Mouse (Mus musculus) liver, postnatal 0 days (tissue): ENCODE measurements around the gene Tll2. TPM values are rescaled to one million over a fixed set of nuclear protein-coding genes. Genes with fewer than 3 reads are reported as not detected.

Experiments used
- ATAC-seq: fragments of 200-750 bp; cut with Nextera tagmentation; 2 replicates; pipeline ENCODE4 v1.8.0; 2017; ENCODE audit warnings: mild to moderate bottlenecking, moderate library complexity
- DNase-seq: peaks from one replicate; pipeline ENCODE4 v3.0.0-alpha.2; 2016
- H3K27ac ChIP-seq: fragments of 300-500 bp; sonication (generic); 2 replicates; pipeline ENCODE4 v1.5.1; 2014; ENCODE audit warnings: antibody characterized with exemption, moderate library complexity, mild to moderate bottlenecking, low read depth
- H3K27me3 ChIP-seq: fragments of 300-500 bp; sonication (generic); 2 replicates; pipeline ENCODE4 v1.6.1; 2014; ENCODE audit warnings: low read length, control low read depth, mixed read lengths; ENCODE audit not compliant: insufficient read depth
- H3K36me3 ChIP-seq: fragments of 300-500 bp; sonication (generic); replicated peaks from 2 replicates; pipeline ENCODE4 v1.6.1; 2014; ENCODE audit warnings: mild to moderate bottlenecking, control low read depth, low read length, moderate library complexity, mixed read lengths; ENCODE audit not compliant: insufficient read depth
- H3K4me1 ChIP-seq: fragments of 300-500 bp; sonication (generic); 2 replicates; pipeline ENCODE4 v1.6.1; 2014; ENCODE audit warnings: antibody characterized with exemption, mild to moderate bottlenecking, control low read depth; ENCODE audit not compliant: insufficient read depth
- H3K4me2 ChIP-seq: fragments of 300-500 bp; sonication (generic); 2 replicates; pipeline ENCODE4 v1.6.1; 2014; ENCODE audit warnings: low read depth, mild to moderate bottlenecking, low read length, moderate library complexity, mixed read lengths
- H3K4me3 ChIP-seq: fragments of 300-500 bp; sonication (generic); 2 replicates; pipeline ENCODE4 v1.5.1; 2014; ENCODE audit warnings: low read depth, low read length
- H3K9ac ChIP-seq: fragments of 300-500 bp; sonication (generic); replicated peaks from 2 replicates; pipeline ENCODE4 v1.6.1; 2014; ENCODE audit warnings: mild to moderate bottlenecking, moderate library complexity
- H3K9me3 ChIP-seq: fragments of 300-500 bp; sonication (generic); 2 replicates; pipeline ENCODE4 v1.6.1; 2016; ENCODE audit warnings: mild to moderate bottlenecking, control low read depth, low read length, mixed read lengths
- CTCF ChIP-seq: sonication (generic); IDR thresholded peaks from 2 replicates; pipeline ENCODE4 v1.5.1; 2016; ENCODE audit warnings: antibody characterized with exemption, low read depth
- EP300 ChIP-seq: IDR thresholded peaks from 2 replicates; pipeline ENCODE4 v1.6.1; 2016; ENCODE audit warnings: antibody characterized with exemption, low read depth, mild to moderate bottlenecking
- WGBS: fragments of 180-500 bp; shearing (Covaris S2); extraction: QIAGEN DNeasy Blood & Tissue Kit; methylation state at CpG from one replicate; pipeline ENCODE4 v1.1.7; 2014; ENCODE audit not compliant: insufficient replicate concordance; 5-methylcytosine and 5-hydroxymethylcytosine counted together
- polyA plus RNA-seq: library from polyadenylated mRNA; unstranded; fragments of >200 nt; fragmentation: Nextera tagmentation; extraction: Ambion mirVana; gene quantifications from 2 replicates; pipeline ENCODE4 v1.2.1, GENCODE M21; 2015

Tll2 gene
- polyA plus RNA-seq, 1 experiment from 2014 or later, result not detected

- 47% methylated on average over 8 of the region's 8 CpGs for WGBS
- H3K27me3 ChIP-seq, result no peaks in the 10 kb centered on the region
- TF ChIP-seq EP300, result no peak
- TF ChIP-seq CTCF, result peak; percentile 55
- no peak overlapping the region for H3K4me3 ChIP-seq
- no peaks in the 10 kb centered on the region for H3K36me3 ChIP-seq
- no peak overlapping the region for H3K27ac ChIP-seq
- ATAC-seq, result no peak
- no peak overlapping the region for H3K4me2 ChIP-seq
- no peak overlapping the region for H3K9ac ChIP-seq
- no peak for DNase-seq
- H3K4me1 ChIP-seq, result no peaks in the 10 kb centered on the region
- H3K9me3 ChIP-seq, result no peaks in the 10 kb centered on the region
These were observed 101.7 kb downstream of the Tll2 start for GRCm38 (mm10) chr19:41104922-41105321.

GRCm38 (mm10) chr19:41101390-41101789, 105.2 kb downstream of the Tll2 start:
- DNase-seq, result no peak
- TF ChIP-seq CTCF, result no peak
- no peak for TF ChIP-seq EP300
- H3K4me3 ChIP-seq, result no peak overlapping the region
- no peak overlapping the region for H3K9ac ChIP-seq
- WGBS, result 71% methylated on average over 8 of the region's 8 CpGs
- ATAC-seq, result no peak
- H3K36me3 ChIP-seq, result no peaks in the 10 kb centered on the region
- H3K9me3 ChIP-seq, result no peaks in the 10 kb centered on the region
- no peaks in the 10 kb centered on the region for H3K4me1 ChIP-seq
- H3K27ac ChIP-seq, result no peak overlapping the region
- H3K4me2 ChIP-seq, result no peak overlapping the region
- no peaks in the 10 kb centered on the region for H3K27me3 ChIP-seq

GRCm38 (mm10) chr19:41100863-41101262, 105.8 kb downstream of the Tll2 start:
- Histone ChIP-seq H3K27me3 (no peaks in the 10 kb centered on the region), H3K9me3 (no peaks in the 10 kb centered on the region), H3K4me3 (no peak overlapping the region), H3K36me3 (no peaks in the 10 kb centered on the region), H3K27ac (no peak overlapping the region), H3K9ac (no peak overlapping the region), H3K4me2 (no peak overlapping the region), H3K4me1 (no peaks in the 10 kb centered on the region)
- no peak for DNase-seq
- no peak for ATAC-seq
- TF ChIP-seq EP300 (no peak), CTCF (no peak)
- WGBS, result 85% methylated on average over 7 of the region's 7 CpGs

GRCm38 (mm10) chr19:41097038-41097437, 109.6 kb downstream of the Tll2 start:
- H3K4me3 ChIP-seq, result no peak overlapping the region
- ATAC-seq, result no peak
- H3K9me3 ChIP-seq, result no peaks in the 10 kb centered on the region
- no peak for TF ChIP-seq CTCF
- TF ChIP-seq EP300, result no peak
- H3K4me2 ChIP-seq, result no peak overlapping the region
- no peaks in the 10 kb centered on the region for H3K36me3 ChIP-seq
- no peak for DNase-seq
- no peaks in the 10 kb centered on the region for H3K4me1 ChIP-seq
- no peak overlapping the region for H3K27ac ChIP-seq
- H3K9ac ChIP-seq, result no peak overlapping the region
- WGBS, result 58% methylated on average over 4 of the region's 4 CpGs
- H3K27me3 ChIP-seq, result no peaks in the 10 kb centered on the region

GRCm38 (mm10) chr19:41091901-41092300, 114.7 kb downstream of the Tll2 start:
- TF ChIP-seq CTCF (no peak), EP300 (no peak)
- H3K27me3 ChIP-seq, result peaks cover 10% of the 10 kb centered on the region
- no peaks in the 10 kb centered on the region for H3K36me3 ChIP-seq
- DNase-seq (no peak), ATAC-seq (no peak)
- H3K27ac ChIP-seq, result no peak overlapping the region
- H3K4me2 ChIP-seq, result no peak overlapping the region
- no peak overlapping the region for H3K9ac ChIP-seq
- no peak overlapping the region for H3K4me3 ChIP-seq
- WGBS, result 29% methylated on average over 2 of the region's 2 CpGs
- H3K4me1 ChIP-seq, result no peaks in the 10 kb centered on the region
- H3K9me3 ChIP-seq, result no peaks in the 10 kb centered on the region

- ATAC-seq, result no peak
These were observed 116.8 kb downstream of the Tll2 start for GRCm38 (mm10) chr19:41089833-41090232.

GRCm38 (mm10) chr19:41088491-41088890, 118.1 kb downstream of the Tll2 start:
- Histone ChIP-seq H3K4me1 (no peaks in the 10 kb centered on the region), H3K9me3 (no peaks in the 10 kb centered on the region), H3K36me3 (no peaks in the 10 kb centered on the region), H3K27me3 (peaks cover 10% of the 10 kb centered on the region), H3K4me2 (peak overlapping the region; percentile 53), H3K4me3 (no peak overlapping the region), H3K9ac (no peak overlapping the region), H3K27ac (no peak overlapping the region)
- WGBS, result 35% methylated on average over 18 of the region's 18 CpGs
- no peak for TF ChIP-seq EP300
- TF ChIP-seq CTCF, result no peak
- ATAC-seq, result no peak
- DNase-seq, result peak; percentile 22

More at GRCm38 (mm10) chr19:41089833-41090232, 116.8 kb downstream of the Tll2 start:
- no peak overlapping the region for H3K9ac ChIP-seq
- H3K27me3 ChIP-seq, result peaks cover 10% of the 10 kb centered on the region
- peak; percentile 66 for DNase-seq
- H3K36me3 ChIP-seq, result no peaks in the 10 kb centered on the region
- H3K4me3 ChIP-seq, result no peak overlapping the region
- H3K9me3 ChIP-seq, result no peaks in the 10 kb centered on the region
- TF ChIP-seq CTCF (peak; percentile 81), EP300 (no peak)
- no peak overlapping the region for H3K4me2 ChIP-seq
- H3K27ac ChIP-seq, result no peak overlapping the region
- H3K4me1 ChIP-seq, result no peaks in the 10 kb centered on the region
- WGBS, result 8% methylated on average over 5 of the region's 5 CpGs
